Mouse (Mus musculus): Measurements from ENCODE around the gene Slc22a13.

The Slc22a13 gene

GRCm38 (mm10) chr9:119199151-119199861 lies 9.6 kb downstream of the Slc22a13 start:
- DNase-seq, result no peak

- DNase-seq, result peak; percentile 5
Observed at GRCm38 (mm10) chr9:119192202-119192990, 16.5 kb downstream of the Slc22a13 start.

- DNase-seq, result no peak
Observed at GRCm38 (mm10) chr9:119181241-119181728, 27.6 kb downstream of the Slc22a13 start.

GRCm38 (mm10) chr9:119179292-119179691 lies 29.6 kb downstream of the Slc22a13 start:
- no peak for DNase-seq

GRCm38 (mm10) chr9:119167608-119168007 lies 41.3 kb downstream of the Slc22a13 start:
- DNase-seq, result no peak

- DNase-seq, result no peak
Observed at GRCm38 (mm10) chr9:119165548-119165947, 43.4 kb downstream of the Slc22a13 start.

GRCm38 (mm10) chr9:119164743-119165142 lies 44.2 kb downstream of the Slc22a13 start:
- DNase-seq, result no peak

- no peak for DNase-seq
Observed at GRCm38 (mm10) chr9:119160689-119161088, 48.2 kb downstream of the Slc22a13 start.

- no peak for DNase-seq
Observed at GRCm38 (mm10) chr9:119158861-119159260, 50.0 kb downstream of the Slc22a13 start, which contains the start of gene Gm47289. Gene Gm47289, plus strand, starts transcription at chr9:119159161.

- peak; percentile 22 for DNase-seq
Observed at GRCm38 (mm10) chr9:119156278-119157201, 52.4 kb downstream of the Slc22a13 start, which contains the start of gene Acaa1b. Gene Acaa1b, minus strand, starts transcription at chr9:119157093.

GRCm38 (mm10) chr9:119155826-119156225 lies 53.1 kb downstream of the Slc22a13 start:
- no peak for DNase-seq

GRCm38 (mm10) chr9:119155416-119155815 lies 53.5 kb downstream of the Slc22a13 start:
- no peak for DNase-seq

- DNase-seq, result no peak
Observed at GRCm38 (mm10) chr9:119151751-119152150, 57.1 kb downstream of the Slc22a13 start.

GRCm38 (mm10) chr9:119149601-119150000 lies 59.3 kb downstream of the Slc22a13 start:
- DNase-seq, result no peak

- DNase-seq, result no peak
Observed at GRCm38 (mm10) chr9:119146098-119146770, 62.7 kb downstream of the Slc22a13 start.

- DNase-seq, result no peak
Observed at GRCm38 (mm10) chr9:119145638-119146037, 63.3 kb downstream of the Slc22a13 start.

- no peak for DNase-seq
Observed at GRCm38 (mm10) chr9:119145137-119145536, 63.8 kb downstream of the Slc22a13 start.

- DNase-seq, result peak; percentile 14
Observed at GRCm38 (mm10) chr9:119144696-119145095, 64.2 kb downstream of the Slc22a13 start.

GRCm38 (mm10) chr9:119143372-119143771 lies 65.5 kb downstream of the Slc22a13 start:
- no peak for DNase-seq

All from cerebellum, adult 11 months (tissue).